Mouse (Mus musculus): Measurements from ENCODE around the gene Olfr547. TPM values are rescaled to one million over a fixed set of nuclear protein-coding genes. Genes with fewer than 3 reads are reported as not detected.

Olfr547 gene
- polyA plus RNA-seq, 1 experiment, result not detected

DNA sequence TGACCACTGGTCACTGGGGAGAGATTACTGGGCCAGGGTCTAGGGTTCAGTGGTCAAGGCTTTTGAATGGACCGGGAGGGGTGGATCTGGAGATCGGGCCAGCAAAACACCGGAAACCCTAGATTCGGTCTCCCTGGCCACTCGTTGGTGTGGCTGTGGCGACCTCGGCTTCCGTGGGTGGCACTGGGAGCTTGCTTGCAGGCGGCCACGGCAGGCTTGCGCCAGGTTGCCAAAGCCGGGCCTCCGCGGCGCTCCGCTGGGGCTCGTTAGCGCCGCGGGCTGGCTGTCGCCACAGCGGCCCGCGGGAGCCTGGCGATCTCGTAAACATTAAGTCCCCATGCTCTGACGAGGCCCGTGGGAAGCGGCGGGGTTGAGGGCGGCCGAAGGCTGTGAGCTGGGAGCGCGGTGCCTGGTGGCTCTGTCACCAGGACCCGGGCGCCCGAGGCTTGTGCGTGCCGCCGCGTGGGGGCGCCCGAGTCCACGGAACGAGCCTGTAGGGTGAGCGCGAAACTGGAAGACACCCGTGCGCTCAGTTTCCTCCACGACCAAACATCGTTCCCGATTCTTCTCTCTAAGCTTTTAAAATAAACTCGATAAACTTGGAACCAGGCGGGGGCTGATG lies 21.6 kb upstream of the Olfr547 start:
- no peaks in the 10 kb centered on the region for H3K79me3 ChIP-seq (ENCODE audit: low read depth)
- no peak overlapping the region for H3K4me3 ChIP-seq (ENCODE audit: insufficient read depth, poor library complexity, severe bottlenecking)
- H3K27me3 ChIP-seq (ENCODE audit: control insufficient read depth, insufficient read depth, insufficient read length), result no peaks in the 10 kb centered on the region
- TF ChIP-seq CTCF (IDR thresholded peaks at IDR 0.05; ENCODE audit: control insufficient read depth, insufficient read depth, insufficient read length), result peak; percentile 89
- TF ChIP-seq CEBPB (IDR thresholded peaks at IDR 0.05; ENCODE audit: low read depth), result no peak
- H3K79me2 ChIP-seq (ENCODE audit: control insufficient read depth, insufficient read depth), result no peaks in the 10 kb centered on the region
- no peaks in the 10 kb centered on the region for H3K36me3 ChIP-seq (ENCODE audit: control insufficient read depth, insufficient read depth)
- no peak overlapping the region for H3ac ChIP-seq (ENCODE audit: control insufficient read depth, insufficient read length, low read depth)

DNA sequence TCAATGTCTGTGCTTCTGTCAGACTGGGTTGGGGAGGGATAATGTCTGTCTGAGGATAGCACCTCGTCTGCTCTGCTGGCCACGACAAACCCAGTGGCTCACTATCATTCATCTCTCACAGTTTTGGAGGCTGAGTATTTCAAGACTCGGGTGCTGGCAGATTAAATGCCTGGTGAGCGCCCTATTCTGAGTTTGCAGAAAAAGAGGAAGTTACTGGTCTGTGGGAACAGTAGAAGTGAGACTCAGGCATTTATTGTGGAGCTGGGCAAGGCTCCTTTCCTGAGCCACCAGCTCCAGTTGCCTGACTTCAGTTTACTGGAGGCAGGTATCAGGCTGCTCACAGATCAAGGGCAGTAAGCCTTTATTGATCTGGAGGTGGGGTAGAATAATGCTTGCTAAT lies 20.4 kb upstream of the Olfr547 start:
- H3K4me3 ChIP-seq (ENCODE audit: insufficient read depth, poor library complexity, severe bottlenecking), result no peak overlapping the region
- no peaks in the 10 kb centered on the region for H3K79me2 ChIP-seq (ENCODE audit: control insufficient read depth, insufficient read depth)
- no peaks in the 10 kb centered on the region for H3K27me3 ChIP-seq (ENCODE audit: control insufficient read depth, insufficient read depth, insufficient read length)

DNA sequence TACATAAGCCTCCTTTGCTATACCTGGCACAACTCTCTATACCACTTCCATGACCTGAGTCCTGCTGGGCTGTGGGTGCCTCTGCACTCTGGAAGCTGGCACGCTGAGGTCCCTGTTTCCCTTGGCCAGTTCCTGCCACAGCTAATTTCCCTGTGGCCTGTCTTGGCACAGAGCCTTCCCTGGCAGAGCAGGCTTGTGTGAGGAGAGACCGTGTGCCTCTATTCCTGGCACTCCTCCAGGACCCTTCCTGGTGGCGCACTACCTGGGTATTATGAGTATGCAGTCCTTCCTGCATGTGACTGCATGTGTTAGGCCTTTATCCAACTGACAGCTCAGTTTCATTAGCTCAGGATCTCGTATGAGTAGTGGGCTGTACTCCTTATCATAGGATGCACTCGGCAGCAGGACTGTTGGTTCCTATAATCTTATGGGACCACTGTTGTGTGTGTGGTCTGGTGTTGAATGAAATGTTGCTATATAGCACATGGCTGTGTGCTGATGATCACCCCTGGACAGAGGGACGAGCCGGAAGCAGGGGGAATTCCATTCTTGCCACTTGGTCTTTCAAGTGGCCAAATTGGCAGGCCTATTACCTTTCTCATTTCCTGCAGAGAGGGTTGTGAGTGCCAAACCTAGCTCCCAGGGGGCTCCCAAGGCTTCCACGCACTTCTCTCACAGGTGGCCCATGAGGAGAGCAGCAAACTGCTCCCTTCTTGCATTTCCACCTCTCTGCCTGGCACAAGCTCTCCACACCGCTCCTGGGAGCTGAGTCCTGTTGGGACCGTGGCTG lies 18.1 kb upstream of the Olfr547 start:
- H3K79me3 ChIP-seq (ENCODE audit: low read depth), result no peaks in the 10 kb centered on the region
- TF ChIP-seq FOSL1 (IDR thresholded peaks at IDR 0.05; ENCODE audit: insufficient read depth, low read length, poor library complexity, severe bottlenecking) (no peak), MAX (IDR thresholded peaks at IDR 0.05) (no peak), CEBPB (IDR thresholded peaks at IDR 0.05; ENCODE audit: low read depth) (no peak), MYOD1 (IDR thresholded peaks at IDR 0.05; ENCODE audit: control insufficient read depth, insufficient read length, low read depth) (no peak), USF1 (IDR thresholded peaks at IDR 0.05; ENCODE audit: low read depth) (no peak), CTCF (IDR thresholded peaks at IDR 0.05; ENCODE audit: control insufficient read depth, insufficient read depth, insufficient read length) (no peak), MYOG (IDR thresholded peaks at IDR 0.05; ENCODE audit: control insufficient read depth, extremely low read depth, insufficient read length) (no peak)
- no peak overlapping the region for H3K4me3 ChIP-seq (ENCODE audit: insufficient read depth, poor library complexity, severe bottlenecking)
- H3K27me3 ChIP-seq (ENCODE audit: control insufficient read depth, insufficient read depth, insufficient read length), result no peaks in the 10 kb centered on the region
- H3K36me3 ChIP-seq (ENCODE audit: control insufficient read depth, insufficient read depth), result no peaks in the 10 kb centered on the region
- H3ac ChIP-seq (ENCODE audit: control insufficient read depth, insufficient read length, low read depth), result no peak overlapping the region
- H3K79me2 ChIP-seq (ENCODE audit: control insufficient read depth, insufficient read depth), result no peaks in the 10 kb centered on the region

More for the DNA sequence above, 20.4 kb upstream of the Olfr547 start:
- no peak overlapping the region for H3ac ChIP-seq (ENCODE audit: control insufficient read depth, insufficient read length, low read depth)
- H3K36me3 ChIP-seq (ENCODE audit: control insufficient read depth, insufficient read depth), result no peaks in the 10 kb centered on the region
- TF ChIP-seq MAX (IDR thresholded peaks at IDR 0.05), result no peak
- no peak for TF ChIP-seq FOSL1 (IDR thresholded peaks at IDR 0.05; ENCODE audit: insufficient read depth, low read length, poor library complexity, severe bottlenecking)
- no peak for TF ChIP-seq CTCF (IDR thresholded peaks at IDR 0.05; ENCODE audit: control insufficient read depth, insufficient read depth, insufficient read length)
- TF ChIP-seq MYOD1 (IDR thresholded peaks at IDR 0.05; ENCODE audit: control insufficient read depth, insufficient read length, low read depth), result no peak
- TF ChIP-seq USF1 (IDR thresholded peaks at IDR 0.05; ENCODE audit: low read depth), result no peak
- TF ChIP-seq CEBPB (IDR thresholded peaks at IDR 0.05; ENCODE audit: low read depth), result no peak
- no peak for TF ChIP-seq MYOG (IDR thresholded peaks at IDR 0.05; ENCODE audit: control insufficient read depth, extremely low read depth, insufficient read length)
- no peaks in the 10 kb centered on the region for H3K79me3 ChIP-seq (ENCODE audit: low read depth)

DNA sequence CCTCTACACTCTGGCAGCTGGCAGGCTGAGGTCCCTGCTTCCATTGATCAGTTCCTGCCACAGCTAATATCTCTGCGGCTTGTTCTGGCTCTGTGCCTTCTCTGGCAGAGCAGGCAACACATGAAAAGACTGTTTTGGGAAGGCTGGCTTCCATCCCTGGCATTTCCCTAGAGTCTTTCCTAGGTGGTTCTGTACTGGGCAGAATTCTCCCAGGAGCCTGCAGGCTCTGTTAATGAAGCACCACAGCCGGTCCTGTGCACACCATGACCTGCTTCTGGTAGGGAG lies 17.6 kb upstream of the Olfr547 start:
- no peak overlapping the region for H3ac ChIP-seq (ENCODE audit: control insufficient read depth, insufficient read length, low read depth)
- H3K79me2 ChIP-seq (ENCODE audit: control insufficient read depth, insufficient read depth), result no peaks in the 10 kb centered on the region
- no peak for TF ChIP-seq FOSL1 (IDR thresholded peaks at IDR 0.05; ENCODE audit: insufficient read depth, low read length, poor library complexity, severe bottlenecking)
- H3K79me3 ChIP-seq (ENCODE audit: low read depth), result no peaks in the 10 kb centered on the region
- no peak overlapping the region for H3K4me3 ChIP-seq (ENCODE audit: insufficient read depth, poor library complexity, severe bottlenecking)
- H3K27me3 ChIP-seq (ENCODE audit: control insufficient read depth, insufficient read depth, insufficient read length), result no peaks in the 10 kb centered on the region
- no peaks in the 10 kb centered on the region for H3K36me3 ChIP-seq (ENCODE audit: control insufficient read depth, insufficient read depth)

DNA sequence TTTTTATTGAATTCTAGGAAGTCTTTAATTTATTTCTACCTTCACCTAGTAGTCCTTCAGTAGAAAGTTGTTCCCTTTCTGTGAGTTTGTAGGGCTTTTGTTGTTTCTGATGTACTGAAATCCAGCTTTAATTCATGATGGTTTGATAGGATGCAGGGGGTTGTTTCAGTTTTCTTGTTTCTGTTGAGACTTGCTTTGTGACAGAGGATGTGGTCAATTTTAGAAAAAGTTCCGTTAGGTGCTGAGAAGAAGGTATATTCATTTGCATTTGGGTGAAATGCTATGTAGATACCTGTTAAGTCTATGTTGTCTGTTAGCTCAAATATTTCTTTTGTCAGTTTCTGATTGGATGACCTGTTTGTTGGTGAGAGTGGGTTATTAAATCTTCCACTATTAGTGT lies 5.5 kb upstream of the Olfr547 start:
- Histone ChIP-seq H3K27me3 (ENCODE audit: control insufficient read depth, insufficient read depth, insufficient read length) (no peaks in the 10 kb centered on the region), H3ac (ENCODE audit: control insufficient read depth, insufficient read length, low read depth) (no peak overlapping the region), H3K4me3 (ENCODE audit: insufficient read depth, poor library complexity, severe bottlenecking) (no peak overlapping the region), H3K79me2 (ENCODE audit: control insufficient read depth, insufficient read depth) (no peaks in the 10 kb centered on the region), H3K79me3 (ENCODE audit: low read depth) (no peaks in the 10 kb centered on the region), H3K36me3 (ENCODE audit: control insufficient read depth, insufficient read depth) (no peaks in the 10 kb centered on the region)
- TF ChIP-seq CEBPB (IDR thresholded peaks at IDR 0.05; ENCODE audit: low read depth) (no peak), CTCF (IDR thresholded peaks at IDR 0.05; ENCODE audit: control insufficient read depth, insufficient read depth, insufficient read length) (no peak), MYOG (IDR thresholded peaks at IDR 0.05; ENCODE audit: control insufficient read depth, extremely low read depth, insufficient read length) (no peak), MYOD1 (IDR thresholded peaks at IDR 0.05; ENCODE audit: control insufficient read depth, insufficient read length, low read depth) (no peak), MAX (IDR thresholded peaks at IDR 0.05) (no peak), FOSL1 (IDR thresholded peaks at IDR 0.05; ENCODE audit: insufficient read depth, low read length, poor library complexity, severe bottlenecking) (no peak), USF1 (IDR thresholded peaks at IDR 0.05; ENCODE audit: low read depth) (no peak)

DNA sequence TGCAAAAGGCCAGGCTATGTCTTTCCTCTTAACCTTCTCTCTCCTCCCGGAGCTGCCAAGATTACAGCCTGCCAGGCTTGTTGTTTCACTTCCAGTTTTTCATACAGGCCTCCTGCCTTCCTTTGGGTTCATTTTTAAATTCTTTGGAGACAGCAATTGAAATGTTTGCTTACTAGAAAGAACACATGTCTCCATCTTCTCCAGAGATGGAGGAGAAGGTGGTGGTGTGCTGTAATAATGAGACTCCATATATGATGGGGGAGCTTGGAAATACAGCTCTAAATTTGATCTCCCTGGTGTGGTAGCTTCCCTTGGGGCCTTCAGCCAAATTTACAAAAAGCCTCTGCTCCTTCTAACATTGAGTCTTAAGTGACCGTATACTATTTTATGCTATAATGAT lies 6.0 kb downstream of the Olfr547 start, which contains the start of gene Olfr548-ps1:
Gene Olfr548-ps1, plus strand, starts transcription at position 301 of the 400 bp plus-strand sequence.
- no peak within 1 kb of the TSS for H3K4me3 ChIP-seq (ENCODE audit: insufficient read depth, poor library complexity, severe bottlenecking)
- H3K36me3 ChIP-seq (ENCODE audit: control insufficient read depth, insufficient read depth), result no peaks in the 10 kb centered on the region
- H3ac ChIP-seq (ENCODE audit: control insufficient read depth, insufficient read length, low read depth), result no peak within 1 kb of the TSS
- H3K27me3 ChIP-seq (ENCODE audit: control insufficient read depth, insufficient read depth, insufficient read length), result no peaks in the 10 kb centered on the region
- no peaks in the 10 kb centered on the region for H3K79me2 ChIP-seq (ENCODE audit: control insufficient read depth, insufficient read depth)
- TF ChIP-seq CTCF (IDR thresholded peaks at IDR 0.05; ENCODE audit: control insufficient read depth, insufficient read depth, insufficient read length), result no peak
- TF ChIP-seq MAX (IDR thresholded peaks at IDR 0.05), result no peak
- no peaks in the 10 kb centered on the region for H3K79me3 ChIP-seq (ENCODE audit: low read depth)

Measured in C2C12 (cell line).